Mouse (Mus musculus) embryonic facial prominence, embryonic 14.5 days (tissue): ENCODE data around the gene Gm6993. TPM values are rescaled to one million over a fixed set of nuclear protein-coding genes. Genes with fewer than 3 reads are reported as not detected.

ENCODE experiments used
- ATAC-seq: fragments of 200-750 bp; cut with Nextera tagmentation; 2 replicates; pipeline ENCODE4 v1.8.0; 2017; ENCODE audit warnings: low read depth, moderate number of reproducible peaks, moderate TSS enrichment
- DNase-seq: peaks from one replicate; pipeline ENCODE4 v3.0.0-alpha.2; 2015; ENCODE audit warnings: low spot score
- H3K27ac ChIP-seq: fragments of 300-500 bp; sonication (generic); replicated peaks from 2 replicates; pipeline ENCODE4 v1.5.1; 2014; ENCODE audit warnings: low read depth, mild to moderate bottlenecking, low read length, moderate library complexity
- H3K27me3 ChIP-seq: fragments of 300-500 bp; sonication (generic); replicated peaks from 2 replicates; pipeline ENCODE4 v1.6.1; 2014; ENCODE audit warnings: low read length; ENCODE audit not compliant: control insufficient read depth, insufficient read depth
- H3K36me3 ChIP-seq: fragments of 300-500 bp; sonication (generic); 2 replicates; pipeline ENCODE4 v1.6.1; 2014; ENCODE audit warnings: low read length, mixed read lengths; ENCODE audit not compliant: control insufficient read depth, insufficient read depth
- H3K4me1 ChIP-seq: fragments of 300-500 bp; sonication (generic); 2 replicates; pipeline ENCODE4 v1.6.1; 2014; ENCODE audit warnings: antibody characterized with exemption, low read length; ENCODE audit not compliant: control insufficient read depth, insufficient read depth
- H3K4me2 ChIP-seq: fragments of 300-500 bp; sonication (generic); 2 replicates; pipeline ENCODE4 v1.6.1; 2014; ENCODE audit warnings: low read depth, mild to moderate bottlenecking, low read length, moderate library complexity, mixed read lengths
- H3K4me3 ChIP-seq: fragments of 300-500 bp; sonication (generic); 2 replicates; pipeline ENCODE4 v1.5.1; 2014; ENCODE audit warnings: low read depth, mild to moderate bottlenecking, low read length
- H3K9ac ChIP-seq: fragments of 300-500 bp; sonication (generic); 2 replicates; pipeline ENCODE4 v1.6.1; 2014; ENCODE audit warnings: low read depth, mild to moderate bottlenecking, low read length, moderate library complexity, mixed read lengths
- H3K9me3 ChIP-seq: fragments of 300-500 bp; sonication (generic); 2 replicates; pipeline ENCODE4 v1.6.1; 2016; ENCODE audit warnings: low read length; ENCODE audit not compliant: control insufficient read depth
- WGBS: fragments of 180-500 bp; shearing (Covaris S2); extraction: QIAGEN DNeasy Blood & Tissue Kit; methylation state at CpG from one replicate; pipeline ENCODE4 v1.1.7; 2014; 5-methylcytosine and 5-hydroxymethylcytosine counted together
- polyA plus RNA-seq: library from polyadenylated mRNA; unstranded; fragments of >200 nt; fragmentation: Nextera tagmentation; extraction: Ambion mirVana; gene quantifications from 2 replicates; pipeline ENCODE4 v1.2.1, GENCODE M21; 2014

Gene Gm6993
- polyA plus RNA-seq, 1 experiment from 2014 or later: not detected

DNA sequence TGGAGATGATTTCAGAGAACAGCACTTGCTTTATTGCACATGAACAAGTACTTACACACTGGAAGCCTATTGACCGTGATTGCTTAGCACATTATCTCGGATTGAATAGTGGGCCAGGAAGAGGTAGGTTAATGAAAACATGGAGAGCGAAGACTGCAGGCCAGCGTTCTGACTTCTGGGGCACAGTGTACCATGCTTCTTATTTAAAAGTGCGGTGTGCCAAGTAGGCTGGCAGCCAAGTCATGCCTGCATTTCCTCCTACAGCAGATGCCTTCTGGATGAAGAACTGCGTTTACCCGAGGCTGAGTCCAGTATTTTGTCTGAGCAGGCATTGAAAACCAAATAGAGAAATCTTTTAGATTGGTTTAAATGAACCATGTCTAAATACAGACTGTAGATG lies 27.0 kb upstream of the Gm6993 start:
- Histone ChIP-seq H3K36me3 (no peaks in the 10 kb centered on the region), H3K9me3 (no peaks in the 10 kb centered on the region), H3K9ac (no peak overlapping the region), H3K4me1 (peaks cover 23% of the 10 kb centered on the region), H3K4me3 (no peak overlapping the region), H3K27me3 (no peaks in the 10 kb centered on the region), H3K27ac (peak overlapping the region; percentile 66), H3K4me2 (no peak overlapping the region)
- 51% methylated on average over 7 of the region's 7 CpGs for WGBS
- DNase-seq: peak; percentile 87
- ATAC-seq: no peak; the same call in 1 of the 2 replicates

DNA sequence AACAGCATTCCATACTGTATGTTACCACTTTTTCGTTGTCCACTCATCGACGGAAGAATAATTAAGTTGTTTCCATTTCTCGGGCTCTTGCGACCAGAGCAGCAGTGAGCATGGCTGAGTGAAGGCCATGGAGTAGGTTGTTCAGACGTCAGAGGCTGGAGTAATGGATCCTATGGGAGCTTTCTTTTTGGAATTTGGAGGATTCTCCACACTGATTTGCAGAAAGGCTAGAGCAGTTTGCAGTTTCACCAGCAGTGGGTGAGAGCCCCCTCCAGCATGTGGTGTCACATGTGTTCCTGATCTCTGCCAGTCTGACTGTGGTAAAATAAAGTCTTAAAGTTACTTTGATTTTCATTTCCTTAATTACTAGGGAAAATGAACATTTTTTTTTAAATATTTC lies 25.6 kb upstream of the Gm6993 start:
- Histone ChIP-seq H3K4me2 (no peak overlapping the region), H3K4me1 (peaks cover 29% of the 10 kb centered on the region), H3K9me3 (no peaks in the 10 kb centered on the region), H3K27me3 (no peaks in the 10 kb centered on the region), H3K27ac (peak overlapping the region; percentile 66; the same call in 1 of the 2 replicates), H3K4me3 (no peak overlapping the region), H3K9ac (no peak overlapping the region), H3K36me3 (no peaks in the 10 kb centered on the region)
- no peak for DNase-seq
- no peak for ATAC-seq
- WGBS: 40% methylated on average over 6 of the region's 6 CpGs

DNA sequence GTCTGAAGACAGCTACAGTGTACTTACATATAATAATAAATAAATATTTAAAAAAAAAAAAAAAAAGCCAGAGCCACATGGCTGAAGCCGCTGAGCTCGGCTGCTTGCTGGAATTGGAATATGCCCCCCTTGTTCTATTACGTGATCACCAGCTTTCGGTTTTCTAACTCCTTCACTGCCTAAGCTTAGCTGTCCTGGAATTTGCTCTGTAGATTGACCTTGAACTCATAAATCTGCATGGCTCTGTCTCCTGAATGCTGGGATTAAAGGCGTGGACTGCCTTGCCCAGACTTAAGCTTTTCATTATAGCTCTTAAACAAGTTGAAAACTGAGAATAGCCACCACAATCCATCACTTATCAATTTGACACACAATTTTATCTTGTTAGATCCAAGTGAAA lies 23.3 kb upstream of the Gm6993 start:
- no peak for ATAC-seq
- Histone ChIP-seq H3K27ac (peak overlapping the region; percentile 80), H3K36me3 (no peaks in the 10 kb centered on the region), H3K27me3 (no peaks in the 10 kb centered on the region), H3K4me3 (no peak overlapping the region), H3K9ac (no peak overlapping the region), H3K4me2 (no peak overlapping the region), H3K9me3 (no peaks in the 10 kb centered on the region), H3K4me1 (peaks cover 29% of the 10 kb centered on the region)
- no peak for DNase-seq
- WGBS: 59% methylated on average over 5 of the region's 5 CpGs

DNA sequence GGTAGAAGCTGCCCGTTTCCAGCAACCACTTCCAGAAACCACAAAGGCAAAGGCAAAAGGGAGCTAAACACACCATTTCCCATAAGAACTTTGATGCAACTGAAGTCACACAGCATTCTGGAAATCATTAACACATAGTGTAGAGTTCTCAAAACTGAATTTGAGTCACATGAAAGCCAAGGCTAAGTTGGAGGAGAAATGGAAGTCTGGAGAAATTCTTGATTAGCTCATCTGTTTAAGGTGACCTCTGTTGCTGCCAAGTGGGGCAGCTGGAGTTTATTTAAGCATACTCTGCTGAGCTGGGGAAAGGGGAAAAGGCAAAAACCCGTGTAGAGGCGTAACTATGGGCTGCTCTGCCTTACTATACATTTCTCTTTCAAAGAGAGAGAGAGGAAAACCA lies 21.8 kb upstream of the Gm6993 start:
- Histone ChIP-seq H3K27ac (peak overlapping the region; percentile 80), H3K36me3 (no peaks in the 10 kb centered on the region), H3K4me3 (no peak overlapping the region), H3K9me3 (no peaks in the 10 kb centered on the region), H3K9ac (no peak overlapping the region), H3K27me3 (no peaks in the 10 kb centered on the region), H3K4me2 (no peak overlapping the region), H3K4me1 (peaks cover 21% of the 10 kb centered on the region)
- ATAC-seq (peak; percentile 92), DNase-seq (peak; percentile 95)
- WGBS: 28% methylated on average over 3 of the region's 3 CpGs

DNA sequence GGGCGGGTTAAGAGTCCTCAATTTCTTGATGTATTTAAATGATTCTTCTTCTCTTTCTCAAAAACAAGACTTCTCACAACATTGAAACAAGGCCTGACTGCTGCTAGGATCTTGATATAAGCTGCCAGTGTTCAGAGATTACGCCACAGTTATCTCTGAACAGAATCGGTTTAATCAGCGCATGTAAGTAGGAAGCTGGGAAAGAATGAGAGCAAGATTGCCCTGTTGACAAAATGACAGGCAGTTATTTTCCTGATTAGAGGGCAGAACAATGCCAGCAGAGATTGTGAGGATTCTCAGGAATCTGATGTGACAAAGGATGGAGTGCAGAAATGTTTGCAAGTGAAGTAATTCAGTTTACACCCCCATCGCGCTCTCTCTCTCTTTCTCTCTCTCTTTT lies 19.0 kb upstream of the Gm6993 start:
- no peak overlapping the region for H3K4me2 ChIP-seq
- no peak overlapping the region for H3K27ac ChIP-seq
- no peak overlapping the region for H3K9ac ChIP-seq
- H3K27me3 ChIP-seq: no peaks in the 10 kb centered on the region
- no peak overlapping the region for H3K4me3 ChIP-seq
- H3K36me3 ChIP-seq: no peaks in the 10 kb centered on the region
- H3K9me3 ChIP-seq: no peaks in the 10 kb centered on the region
- DNase-seq: no peak
- 63% methylated on average over 6 of the region's 6 CpGs for WGBS
- no peak for ATAC-seq
- peaks cover 13% of the 10 kb centered on the region for H3K4me1 ChIP-seq

DNA sequence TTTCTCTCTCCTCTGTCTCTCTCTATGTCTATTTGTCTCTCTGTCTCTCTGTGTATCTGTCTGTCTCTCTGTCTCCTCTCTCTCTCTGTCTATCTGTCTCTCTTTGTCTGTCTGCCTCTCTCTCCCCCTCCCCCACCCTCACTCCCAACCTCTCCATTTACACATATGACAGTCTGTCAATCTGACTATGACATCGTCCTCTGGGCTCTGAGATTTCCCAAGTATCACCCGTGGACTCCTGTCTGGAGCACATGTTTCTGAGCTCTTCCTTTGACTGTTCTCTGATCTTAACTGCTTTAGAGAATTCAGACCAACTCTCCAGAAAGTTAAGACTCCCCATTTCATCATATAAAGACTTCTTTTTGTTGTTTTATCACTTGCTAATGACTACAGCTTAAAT lies 18.3 kb upstream of the Gm6993 start:
- DNase-seq: no peak
- no peak for ATAC-seq
- no peak overlapping the region for H3K9ac ChIP-seq
- no peaks in the 10 kb centered on the region for H3K9me3 ChIP-seq
- H3K4me1 ChIP-seq: peaks cover 13% of the 10 kb centered on the region
- no peak overlapping the region for H3K4me2 ChIP-seq
- 34% methylated on average over 2 of the region's 2 CpGs for WGBS
- H3K4me3 ChIP-seq: no peak overlapping the region
- H3K36me3 ChIP-seq: no peaks in the 10 kb centered on the region
- no peak overlapping the region for H3K27ac ChIP-seq
- H3K27me3 ChIP-seq: no peaks in the 10 kb centered on the region

DNA sequence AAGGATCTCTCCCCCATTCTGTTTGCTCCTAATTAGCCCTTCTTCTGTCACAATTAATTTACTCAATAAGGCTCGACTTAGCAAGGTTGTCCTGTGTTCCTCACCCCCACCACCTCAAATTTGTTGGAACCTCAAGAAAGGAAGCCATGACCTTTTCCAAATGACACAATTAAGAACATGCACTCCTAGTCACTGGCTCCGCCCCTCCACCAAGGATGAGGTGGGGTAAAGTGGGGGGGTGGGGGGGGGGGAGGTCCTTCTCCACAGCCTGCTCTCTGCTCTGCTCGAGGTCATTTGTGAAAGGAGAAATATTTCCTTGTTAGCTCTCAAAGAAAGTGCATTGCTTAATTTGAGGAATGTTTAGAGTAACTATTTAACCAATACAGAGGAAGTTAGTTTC lies 17.8 kb upstream of the Gm6993 start:
- no peaks in the 10 kb centered on the region for H3K27me3 ChIP-seq
- ATAC-seq: no peak
- H3K27ac ChIP-seq: no peak overlapping the region
- no peaks in the 10 kb centered on the region for H3K9me3 ChIP-seq
- DNase-seq: no peak
- H3K4me1 ChIP-seq: peaks cover 10% of the 10 kb centered on the region
- no peak overlapping the region for H3K4me3 ChIP-seq
- no peak overlapping the region for H3K9ac ChIP-seq
- whole genome bisulfite sequencing: 29% methylated on average over 3 of the region's 3 CpGs
- H3K36me3 ChIP-seq: no peaks in the 10 kb centered on the region
- H3K4me2 ChIP-seq: no peak overlapping the region

DNA sequence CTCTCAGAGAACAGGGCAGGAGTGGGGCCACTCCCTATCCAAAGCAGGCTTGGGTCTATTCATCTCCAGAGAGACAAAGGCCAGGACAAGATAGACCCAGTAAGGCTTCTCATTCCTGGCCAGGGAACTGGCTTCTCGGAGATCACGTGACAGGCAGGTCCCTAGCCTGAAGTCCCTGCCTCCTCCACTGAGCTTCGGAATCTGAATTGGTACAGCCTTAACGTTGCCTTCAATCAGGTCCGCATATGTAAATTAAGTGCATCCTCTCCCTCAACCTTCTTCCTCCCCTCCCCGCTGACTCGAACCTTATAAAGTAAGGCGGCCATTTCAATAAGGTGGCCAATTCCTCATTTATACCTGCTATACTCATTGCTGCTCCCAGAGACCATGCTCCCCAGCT lies 15.1 kb upstream of the Gm6993 start:
- Histone ChIP-seq H3K4me1 (peaks cover 3% of the 10 kb centered on the region; the same call in 1 of the 2 replicates), H3K27me3 (no peaks in the 10 kb centered on the region), H3K9me3 (no peaks in the 10 kb centered on the region), H3K27ac (no peak overlapping the region), H3K36me3 (no peaks in the 10 kb centered on the region), H3K4me3 (no peak overlapping the region), H3K9ac (no peak overlapping the region), H3K4me2 (no peak overlapping the region)
- DNase-seq: no peak
- 65% methylated on average over 8 of the region's 8 CpGs for WGBS
- ATAC-seq: no peak

DNA sequence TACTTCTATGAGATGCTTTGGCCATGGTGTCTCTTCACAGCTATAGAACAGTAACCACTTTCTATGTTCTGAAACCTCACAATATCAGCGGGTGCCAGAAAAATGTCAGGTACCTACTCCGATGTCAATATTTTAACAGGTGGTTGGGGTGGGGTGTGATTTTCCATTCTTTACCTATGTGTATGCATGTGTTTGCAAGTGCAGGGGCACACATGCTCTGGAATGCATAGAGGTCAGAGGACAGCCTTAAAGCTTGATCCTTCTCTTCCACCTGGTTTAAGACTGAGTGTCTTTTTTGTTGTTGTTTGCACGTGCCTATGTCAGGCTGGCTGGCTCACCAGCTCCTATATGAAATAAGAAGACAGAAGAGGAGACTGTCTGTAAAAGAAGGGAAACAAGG lies 13.4 kb upstream of the Gm6993 start:
- WGBS: 69% methylated on average over 3 of the region's 3 CpGs
- H3K9me3 ChIP-seq: no peaks in the 10 kb centered on the region
- no peak overlapping the region for H3K27ac ChIP-seq
- peaks cover 3% of the 10 kb centered on the region; the same call in 1 of the 2 replicates for H3K4me1 ChIP-seq
- no peak overlapping the region for H3K4me3 ChIP-seq
- no peak overlapping the region for H3K4me2 ChIP-seq
- no peak overlapping the region for H3K9ac ChIP-seq
- H3K36me3 ChIP-seq: no peaks in the 10 kb centered on the region
- DNase-seq (no peak), ATAC-seq (no peak)
- no peaks in the 10 kb centered on the region for H3K27me3 ChIP-seq
